Mouse (Mus musculus): ENCODE measurements around the gene Taar3.

- TF ChIP-seq CTCF (IDR thresholded peaks at IDR 0.05; ENCODE audit: borderline replicate concordance, insufficient read depth, low read depth, low read length) (no peak), POLR2A (IDR thresholded peaks at IDR 0.05; ENCODE audit: borderline replicate concordance, insufficient read depth, low read length) (no peak)
These were observed 15.7 kb downstream of the Taar3 start for GRCm38 (mm10) chr10:23964921-23965610.
